Mouse (Mus musculus): ENCODE results near the gene Ptprm. TPM values are rescaled to one million over a fixed set of nuclear protein-coding genes. Genes with fewer than 3 reads are reported as not detected.

The Ptprm gene
- polyA plus RNA-seq, 1 experiment: not detected

DNA sequence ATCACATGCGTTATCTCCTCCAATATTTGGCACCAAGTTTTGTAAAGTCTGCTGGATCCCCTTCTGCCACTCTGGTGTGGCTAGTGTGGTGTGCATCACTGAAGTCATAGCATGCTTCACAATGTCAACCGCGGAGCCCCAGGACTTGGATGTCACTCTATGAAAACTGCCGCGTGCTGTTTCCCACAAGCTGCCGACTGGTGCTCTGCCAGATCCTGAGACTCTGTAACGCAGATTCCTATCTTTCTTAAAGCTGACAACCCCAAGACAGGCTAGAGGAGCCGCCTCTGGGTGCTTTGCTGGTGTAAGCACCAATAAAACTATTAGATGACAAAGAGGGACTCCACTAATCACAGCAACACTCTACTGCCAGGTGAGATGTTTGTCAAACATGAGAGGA is 546.1 kb downstream of the Ptprm start:
- Histone ChIP-seq H3K27ac (ENCODE audit: insufficient read depth, low read depth, low read length) (no peak overlapping the region), H3K4me3 (ENCODE audit: insufficient read depth, low read depth, low read length) (no peak overlapping the region), H3K4me1 (ENCODE audit: control insufficient read depth, insufficient read depth, low read length) (peaks cover 5% of the 10 kb centered on the region; the same call in 1 of the 2 replicates)
- no peak for TF ChIP-seq CTCF (IDR thresholded peaks at IDR 0.05; ENCODE audit: insufficient read depth, low read depth, low read length)
- TF ChIP-seq POLR2A (IDR thresholded peaks at IDR 0.05; ENCODE audit: insufficient read depth, low read depth, low read length): no peak
- 83% methylated on average over 8 of the region's 8 CpGs for WGBS

DNA sequence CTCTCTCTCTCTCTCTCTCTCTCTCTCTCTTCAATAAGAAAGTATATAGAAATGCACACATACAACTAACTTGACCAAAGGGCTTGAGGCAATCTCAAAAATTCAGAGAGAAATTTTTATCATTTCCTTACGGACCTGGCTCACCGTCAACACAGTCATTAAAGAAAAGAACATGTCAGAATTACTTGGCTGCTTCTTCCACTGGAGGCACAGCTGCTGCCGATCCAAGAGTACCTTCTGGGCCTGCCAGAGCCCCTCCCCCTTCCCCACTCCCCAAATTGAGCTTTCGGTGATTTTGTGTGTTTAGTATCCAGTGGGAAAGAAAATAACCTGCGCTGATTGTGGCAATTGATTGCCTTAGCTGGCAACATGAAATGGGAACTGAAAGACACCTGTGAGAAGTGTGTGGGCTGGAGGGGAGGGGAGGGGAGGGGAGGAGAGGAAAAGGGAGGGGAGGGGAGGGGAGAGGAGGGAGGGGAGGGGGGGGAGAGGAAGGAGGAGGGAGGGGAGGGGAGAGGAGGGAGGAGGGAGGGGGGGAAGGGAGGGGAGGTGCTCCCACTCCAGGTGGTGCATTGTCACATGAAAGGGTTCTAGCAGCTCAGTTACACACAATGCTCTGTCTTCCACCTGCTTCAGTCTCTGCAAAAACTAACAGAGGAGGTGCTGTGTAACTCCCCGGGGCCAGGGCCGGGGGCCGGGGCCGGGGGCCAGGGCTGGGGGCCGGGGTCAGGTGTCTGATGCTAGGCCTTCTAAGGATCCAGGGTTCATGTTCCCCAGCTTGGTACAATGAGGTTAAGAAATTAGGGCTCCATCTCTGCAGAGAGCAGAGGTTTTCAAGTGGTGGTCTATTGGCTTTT is 552.2 kb downstream of the Ptprm start:
- 39% methylated on average over 10 of the region's 10 CpGs for WGBS
- no peak overlapping the region for H3K27ac ChIP-seq (ENCODE audit: insufficient read depth, low read depth, low read length)
- H3K4me3 ChIP-seq (ENCODE audit: insufficient read depth, low read depth, low read length): no peak overlapping the region
- TF ChIP-seq POLR2A (IDR thresholded peaks at IDR 0.05; ENCODE audit: insufficient read depth, low read depth, low read length): no peak
- TF ChIP-seq CTCF (IDR thresholded peaks at IDR 0.05; ENCODE audit: insufficient read depth, low read depth, low read length): no peak
- H3K4me1 ChIP-seq (ENCODE audit: control insufficient read depth, insufficient read depth, low read length): peaks cover 4% of the 10 kb centered on the region; the same call in 1 of the 2 replicates

DNA sequence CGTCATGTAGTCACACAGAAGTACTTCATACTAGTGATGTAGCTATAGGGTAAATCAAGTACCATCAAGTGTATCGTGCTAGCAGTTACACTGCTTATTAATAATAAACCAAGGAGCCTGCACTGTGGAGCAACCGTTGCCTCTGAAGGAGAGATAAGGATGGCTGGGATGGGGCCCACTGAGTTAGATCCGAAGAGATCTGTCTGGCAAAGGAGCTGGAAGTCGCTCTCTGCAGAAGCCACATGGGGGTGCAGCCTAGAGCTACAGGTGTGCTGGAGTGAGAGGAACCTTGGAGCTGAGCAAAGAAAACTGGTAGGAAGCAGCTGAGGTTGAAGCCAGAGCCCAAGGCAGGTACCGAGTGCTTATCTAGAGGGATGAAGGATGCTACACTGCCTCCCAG is 554.0 kb downstream of the Ptprm start:
- H3K4me1 ChIP-seq (ENCODE audit: control insufficient read depth, insufficient read depth, low read length): peaks cover 4% of the 10 kb centered on the region; the same call in 1 of the 2 replicates
- no peak overlapping the region for H3K27ac ChIP-seq (ENCODE audit: insufficient read depth, low read depth, low read length)
- no peak overlapping the region for H3K4me3 ChIP-seq (ENCODE audit: insufficient read depth, low read depth, low read length)
- WGBS: 98% methylated on average over 6 of the region's 6 CpGs
- TF ChIP-seq POLR2A (IDR thresholded peaks at IDR 0.05; ENCODE audit: insufficient read depth, low read depth, low read length): no peak
- TF ChIP-seq CTCF (IDR thresholded peaks at IDR 0.05; ENCODE audit: insufficient read depth, low read depth, low read length): no peak

DNA sequence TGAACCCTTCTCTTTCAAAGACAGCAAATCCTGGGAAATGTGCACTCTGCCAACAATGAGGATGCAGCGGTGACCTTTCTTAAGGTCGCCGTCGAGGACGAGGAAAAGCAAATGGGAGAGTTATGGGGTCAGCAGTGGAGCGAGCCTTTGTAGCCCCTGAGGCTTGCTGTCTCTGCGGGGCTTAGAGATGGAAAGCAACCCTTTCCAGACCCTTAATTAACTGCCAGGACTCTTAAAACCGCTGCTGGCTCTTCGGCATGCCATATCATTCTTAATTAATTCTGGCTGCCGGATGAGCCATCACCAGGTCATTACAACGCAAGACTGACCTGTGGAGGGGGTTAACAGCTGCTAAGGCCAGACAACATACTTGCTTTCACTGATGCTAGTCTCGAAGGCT is 568.1 kb downstream of the Ptprm start:
- 56% methylated on average over 12 of the region's 12 CpGs for WGBS
- no peak for TF ChIP-seq POLR2A (IDR thresholded peaks at IDR 0.05; ENCODE audit: insufficient read depth, low read depth, low read length)
- no peak for TF ChIP-seq CTCF (IDR thresholded peaks at IDR 0.05; ENCODE audit: insufficient read depth, low read depth, low read length)

DNA sequence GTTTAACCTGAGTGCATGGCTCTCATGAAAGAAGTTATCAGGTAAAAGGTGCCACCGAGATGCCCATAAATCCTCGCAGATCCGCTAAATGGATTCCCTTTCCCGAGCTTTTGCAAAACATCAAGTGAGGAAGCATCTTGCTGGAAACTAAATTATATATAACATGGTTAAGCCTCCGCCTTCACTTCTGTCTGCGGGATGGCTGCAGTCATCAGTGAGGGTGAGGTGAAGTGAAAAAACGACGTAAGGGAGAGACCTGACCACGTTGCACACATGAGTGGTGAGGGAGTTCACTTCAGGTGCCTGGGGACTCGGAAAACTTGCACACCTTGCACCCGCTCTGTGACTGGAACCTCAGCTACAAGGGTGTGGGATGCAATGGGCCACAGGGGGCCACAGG is 568.7 kb downstream of the Ptprm start:
- TF ChIP-seq POLR2A (IDR thresholded peaks at IDR 0.05; ENCODE audit: insufficient read depth, low read depth, low read length): no peak
- no peak for TF ChIP-seq CTCF (IDR thresholded peaks at IDR 0.05; ENCODE audit: insufficient read depth, low read depth, low read length)
- Histone ChIP-seq H3K4me3 (ENCODE audit: insufficient read depth, low read depth, low read length) (no peak overlapping the region), H3K4me1 (ENCODE audit: control insufficient read depth, insufficient read depth, low read length) (peaks cover 10% of the 10 kb centered on the region), H3K27ac (ENCODE audit: insufficient read depth, low read depth, low read length) (no peak overlapping the region)
- WGBS: 85% methylated on average over 11 of the region's 11 CpGs

More for the DNA sequence above, 568.1 kb downstream of the Ptprm start:
- Histone ChIP-seq H3K4me1 (ENCODE audit: control insufficient read depth, insufficient read depth, low read length) (peaks cover 10% of the 10 kb centered on the region), H3K27ac (ENCODE audit: insufficient read depth, low read depth, low read length) (no peak overlapping the region), H3K4me3 (ENCODE audit: insufficient read depth, low read depth, low read length) (no peak overlapping the region)

DNA sequence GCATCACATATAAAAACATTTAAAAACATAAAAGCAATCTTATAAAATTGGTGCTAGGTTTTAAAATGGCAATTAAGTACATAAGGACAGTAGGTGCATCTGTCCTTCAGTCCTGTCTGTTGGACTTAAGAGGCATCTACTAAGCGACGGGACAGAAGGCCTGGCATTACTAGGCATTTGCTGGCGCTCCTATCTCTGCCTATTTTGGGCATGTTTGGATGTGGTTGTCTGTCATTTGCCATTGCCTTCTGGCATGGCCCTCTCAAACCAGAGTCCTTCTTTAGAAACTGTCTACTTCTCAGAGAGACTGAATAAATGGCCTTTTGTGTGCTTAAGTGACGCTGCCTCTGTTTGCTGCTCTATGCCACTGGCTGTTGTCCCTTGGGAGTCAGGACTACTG is 570.7 kb downstream of the Ptprm start:
- peak overlapping the region; percentile 61; the same call in 1 of the 2 replicates for H3K27ac ChIP-seq (ENCODE audit: insufficient read depth, low read depth, low read length)
- TF ChIP-seq POLR2A (IDR thresholded peaks at IDR 0.05; ENCODE audit: insufficient read depth, low read depth, low read length): no peak
- no peak for TF ChIP-seq CTCF (IDR thresholded peaks at IDR 0.05; ENCODE audit: insufficient read depth, low read depth, low read length)
- H3K4me1 ChIP-seq (ENCODE audit: control insufficient read depth, insufficient read depth, low read length): peaks cover 10% of the 10 kb centered on the region
- WGBS: 54% methylated on average over 4 of the region's 4 CpGs
- H3K4me3 ChIP-seq (ENCODE audit: insufficient read depth, low read depth, low read length): no peak overlapping the region

DNA sequence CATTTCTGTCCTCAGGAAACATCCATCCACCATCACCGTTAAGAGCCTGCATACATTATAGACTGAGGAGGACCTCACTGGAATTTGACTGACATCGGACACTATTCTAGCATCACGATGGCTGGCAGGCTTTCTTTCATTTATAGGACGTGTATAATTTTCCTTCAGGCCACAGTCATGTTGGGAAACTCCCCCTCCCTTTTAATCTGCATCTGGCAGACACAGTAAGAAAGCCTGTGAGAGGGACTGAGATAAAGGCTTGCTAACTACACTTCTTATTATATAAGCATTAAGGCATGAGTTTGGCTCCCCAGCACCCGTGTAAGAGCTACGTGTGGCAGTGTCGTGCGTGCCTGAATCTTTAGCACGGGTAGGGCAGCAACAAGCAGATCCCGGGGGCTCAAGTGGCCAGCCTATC is 571.2 kb downstream of the Ptprm start:
- no peak for TF ChIP-seq CTCF (IDR thresholded peaks at IDR 0.05; ENCODE audit: insufficient read depth, low read depth, low read length)
- no peak for TF ChIP-seq POLR2A (IDR thresholded peaks at IDR 0.05; ENCODE audit: insufficient read depth, low read depth, low read length)
- no peak overlapping the region for H3K4me3 ChIP-seq (ENCODE audit: insufficient read depth, low read depth, low read length)
- peaks cover 10% of the 10 kb centered on the region for H3K4me1 ChIP-seq (ENCODE audit: control insufficient read depth, insufficient read depth, low read length)
- WGBS: 25% methylated on average over 10 of the region's 10 CpGs
- H3K27ac ChIP-seq (ENCODE audit: insufficient read depth, low read depth, low read length): peak overlapping the region; percentile 61

DNA sequence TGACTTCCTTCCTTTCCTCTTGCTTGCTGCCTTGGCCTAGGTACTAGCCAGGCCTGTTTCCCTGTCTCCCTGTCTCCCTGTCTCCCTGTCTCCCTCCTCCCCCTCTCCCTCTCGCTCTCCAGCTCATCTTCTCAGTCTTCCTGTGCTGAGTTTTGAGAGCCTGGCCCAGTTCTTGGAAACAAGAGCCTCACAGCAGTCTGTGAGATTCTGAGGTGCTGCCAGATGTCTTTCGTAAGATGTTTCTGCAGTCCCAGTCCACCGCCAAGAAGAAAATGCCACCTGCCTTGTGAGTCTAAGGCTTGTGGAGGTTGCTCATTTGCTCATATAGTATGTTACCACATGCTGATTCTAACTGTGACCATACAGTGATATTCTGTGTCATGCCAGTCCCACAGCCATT is 572.3 kb downstream of the Ptprm start:
- 56% methylated on average over 3 of the region's 3 CpGs for WGBS
- TF ChIP-seq CTCF (IDR thresholded peaks at IDR 0.05; ENCODE audit: insufficient read depth, low read depth, low read length): no peak
- no peak for TF ChIP-seq POLR2A (IDR thresholded peaks at IDR 0.05; ENCODE audit: insufficient read depth, low read depth, low read length)
- Histone ChIP-seq H3K4me3 (ENCODE audit: insufficient read depth, low read depth, low read length) (no peak overlapping the region), H3K27ac (ENCODE audit: insufficient read depth, low read depth, low read length) (no peak overlapping the region), H3K4me1 (ENCODE audit: control insufficient read depth, insufficient read depth, low read length) (peaks cover 10% of the 10 kb centered on the region)

DNA sequence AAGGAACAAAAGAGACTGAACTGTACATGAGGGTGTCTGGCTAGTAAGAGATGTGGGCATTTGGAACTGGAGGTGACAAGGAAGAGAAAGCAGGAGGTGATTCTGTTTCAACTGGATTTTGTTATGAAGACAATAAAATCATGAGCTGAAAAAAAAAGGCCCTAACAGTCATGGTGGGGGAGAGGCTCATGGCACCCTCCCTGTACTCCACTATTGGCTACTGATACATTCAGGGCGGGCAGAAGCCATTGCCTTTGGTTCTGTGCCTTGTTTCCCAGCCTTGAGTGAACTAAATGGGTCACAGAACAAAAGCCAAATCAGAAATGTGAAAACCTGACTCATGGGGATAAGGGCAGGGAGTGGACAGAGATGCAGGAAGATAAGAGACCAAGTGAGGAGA is 575.2 kb downstream of the Ptprm start:
- WGBS: 92% methylated on average over 1 of the region's 1 CpGs
- Histone ChIP-seq H3K4me1 (ENCODE audit: control insufficient read depth, insufficient read depth, low read length) (peaks cover 8% of the 10 kb centered on the region), H3K27ac (ENCODE audit: insufficient read depth, low read depth, low read length) (no peak overlapping the region), H3K4me3 (ENCODE audit: insufficient read depth, low read depth, low read length) (no peak overlapping the region)
- TF ChIP-seq POLR2A (IDR thresholded peaks at IDR 0.05; ENCODE audit: insufficient read depth, low read depth, low read length): no peak
- TF ChIP-seq CTCF (IDR thresholded peaks at IDR 0.05; ENCODE audit: insufficient read depth, low read depth, low read length): no peak
